Mouse (Mus musculus): ENCODE measurements around the gene Lexm.

The Lexm gene

DNA sequence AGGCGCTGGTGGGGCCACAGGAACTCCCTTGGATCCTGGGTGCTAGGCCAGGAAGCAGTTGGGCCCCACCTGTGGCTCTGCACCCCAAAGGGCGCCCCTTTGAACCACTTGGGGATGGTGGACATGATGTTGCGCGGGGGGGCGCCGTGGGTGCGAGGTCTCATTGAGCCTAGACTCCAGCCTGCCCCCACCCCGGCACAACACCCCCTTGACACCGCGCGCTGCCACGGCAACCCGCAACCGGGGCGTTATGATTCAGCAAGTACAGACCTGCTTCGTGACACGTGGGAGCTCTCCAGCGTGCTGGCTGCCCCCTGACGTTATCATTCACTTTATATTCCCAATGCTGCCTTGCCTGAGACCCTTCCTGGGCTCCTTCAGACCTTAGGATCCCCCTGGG is at the start of gene Lexm:
TSS of gene Lexm (minus strand) at position 186 of the 400 bp plus-strand sequence.
- no peak for DNase-seq (ENCODE audit: low read depth, low spot score)

DNA sequence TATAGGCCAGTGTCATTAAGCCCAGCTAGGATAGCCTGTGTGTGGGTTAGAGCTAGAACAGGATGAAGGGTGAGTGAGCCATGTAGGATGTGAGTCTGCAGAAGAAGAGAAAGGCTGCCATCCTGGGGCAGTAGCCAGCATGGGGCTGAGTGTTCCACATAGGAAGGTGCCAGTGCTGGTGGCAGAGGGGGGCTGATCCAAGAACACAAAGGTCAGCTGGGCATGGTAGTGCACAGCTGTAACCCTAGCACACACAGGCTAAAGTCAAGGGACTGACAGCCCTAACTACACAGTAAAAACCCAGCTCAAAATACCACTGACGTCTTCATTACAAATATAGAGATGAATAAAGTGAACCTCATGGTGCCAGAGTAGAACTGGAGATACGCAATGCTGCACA is 49.5 kb upstream of the Lexm start:
- DNase-seq (ENCODE audit: low read depth, low spot score): no peak

DNA sequence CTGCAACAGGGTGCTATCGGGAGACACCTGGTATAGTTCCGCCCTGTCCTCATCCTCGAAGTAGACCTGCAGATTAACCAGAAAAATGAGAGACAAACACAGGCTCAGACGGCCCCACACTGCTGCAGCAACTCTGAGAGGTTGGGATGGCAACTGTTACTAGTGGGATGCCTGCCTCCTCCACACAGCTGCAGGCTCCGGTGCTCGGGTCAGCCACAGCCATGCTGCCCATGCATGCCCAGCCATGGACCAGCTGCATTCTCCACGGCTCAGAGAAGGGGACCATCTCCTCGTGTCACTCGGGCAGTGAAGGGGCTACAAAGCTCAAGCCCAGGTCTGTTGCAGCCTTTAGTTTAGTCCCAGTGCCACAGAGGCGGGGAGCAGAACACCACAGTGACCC is 48.6 kb upstream of the Lexm start:
- DNase-seq (ENCODE audit: low read depth, low spot score): no peak

- no peak for DNase-seq (ENCODE audit: low read depth, low spot score)
These were observed 48.2 kb upstream of the Lexm start for GRCm38 (mm10) chr4:106665269-106665668.

GRCm38 (mm10) chr4:106664697-106665096 is 47.7 kb upstream of the Lexm start:
- no peak for DNase-seq (ENCODE audit: low read depth, low spot score)

- no peak for DNase-seq (ENCODE audit: low read depth, low spot score)
These were observed 47.0 kb upstream of the Lexm start for GRCm38 (mm10) chr4:106663956-106664470.

GRCm38 (mm10) chr4:106655681-106656080 is 38.6 kb upstream of the Lexm start:
- DNase-seq (ENCODE audit: low read depth, low spot score): no peak

GRCm38 (mm10) chr4:106653051-106653450 is 36.0 kb upstream of the Lexm start:
- no peak for DNase-seq (ENCODE audit: low read depth, low spot score)

GRCm38 (mm10) chr4:106652546-106652945 is 35.5 kb upstream of the Lexm start:
- no peak for DNase-seq (ENCODE audit: low read depth, low spot score)

- peak; percentile 91 for DNase-seq (ENCODE audit: low read depth, low spot score)
These were observed 33.9 kb upstream of the Lexm start, which contains the start of gene Pars2 for GRCm38 (mm10) chr4:106650833-106651527. Gene Pars2 (plus strand): TSS chr4:106651069.

- DNase-seq (ENCODE audit: low read depth, low spot score): no peak
These were observed 30.1 kb upstream of the Lexm start for GRCm38 (mm10) chr4:106647137-106647536.

DNA sequence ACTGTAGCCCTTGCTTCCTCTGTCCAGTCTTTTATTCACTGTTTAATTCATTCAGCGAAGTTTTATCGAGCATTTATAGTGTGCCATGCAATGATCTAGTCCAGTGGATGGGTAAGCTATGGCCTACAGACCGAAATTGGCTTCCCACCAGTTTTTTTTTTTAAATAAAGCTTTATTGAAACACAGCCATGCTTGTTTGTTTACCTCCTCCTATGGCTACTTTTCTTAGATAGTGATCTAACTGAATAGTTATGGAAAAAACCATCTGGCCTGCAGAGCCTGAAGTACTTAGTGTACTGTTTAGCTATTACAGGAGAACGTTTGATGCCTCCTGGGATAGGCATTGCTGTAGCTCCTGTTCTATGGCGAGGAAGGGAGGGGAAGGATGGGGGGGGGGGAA is 28.8 kb upstream of the Lexm start:
- DNase-seq (ENCODE audit: low read depth, low spot score): no peak

DNA sequence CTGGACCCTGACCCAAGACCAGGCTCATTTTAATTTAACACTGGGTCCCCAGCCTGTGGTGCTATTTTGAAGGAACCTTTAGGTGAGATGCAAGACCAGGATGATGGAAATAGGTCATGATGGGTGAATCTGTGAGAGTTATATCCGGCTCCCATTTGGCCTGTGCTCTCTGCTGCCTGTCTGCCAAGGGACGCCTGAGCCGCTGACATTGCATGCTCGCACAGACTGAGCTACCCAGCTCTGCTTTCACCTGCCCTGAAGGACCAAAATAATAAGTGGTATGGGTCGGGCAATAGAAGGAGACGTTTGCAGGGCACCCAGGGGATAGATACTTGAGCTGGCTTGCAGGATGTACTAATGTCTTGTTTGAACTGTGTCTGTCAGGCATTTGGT is 27.2 kb upstream of the Lexm start:
- DNase-seq (ENCODE audit: low read depth, low spot score): no peak

DNA sequence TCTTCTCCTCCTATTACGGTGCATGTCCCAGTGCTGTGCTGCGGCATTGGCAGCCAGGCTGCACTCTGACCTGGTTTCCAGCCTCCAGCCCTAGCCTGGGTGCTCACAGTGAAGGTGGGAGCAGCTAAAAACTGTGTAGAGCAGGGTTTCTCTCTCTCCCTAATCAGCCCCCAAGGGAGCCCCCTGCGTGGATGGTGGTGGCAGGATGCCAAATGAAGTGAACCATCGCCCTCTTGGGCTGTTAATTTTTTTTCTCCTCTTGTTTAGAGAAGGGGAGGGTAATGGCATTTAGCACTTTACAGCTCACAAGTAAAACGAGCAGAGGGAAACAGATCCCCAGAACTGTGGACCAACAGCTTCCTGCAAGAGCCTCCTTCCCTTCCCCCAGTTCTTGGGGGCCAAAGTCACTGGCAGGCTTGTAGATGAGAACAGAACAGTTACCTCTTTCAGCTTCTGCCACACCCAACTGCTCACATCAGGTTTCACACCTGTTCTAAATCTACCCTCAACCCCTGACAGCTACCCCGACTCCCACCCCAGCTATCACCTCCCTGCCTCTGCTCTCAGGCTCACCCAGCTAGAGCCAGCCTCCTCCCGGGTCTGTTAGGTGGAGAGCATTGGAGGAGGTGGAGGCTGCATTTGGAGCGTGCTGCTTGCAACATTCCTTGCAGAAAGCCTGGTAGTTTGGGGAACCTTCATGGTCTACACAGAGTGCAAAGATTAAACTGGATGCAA is 26.6 kb upstream of the Lexm start:
- no peak for DNase-seq (ENCODE audit: low read depth, low spot score)

- no peak for DNase-seq (ENCODE audit: low read depth, low spot score)
These were observed 17.0 kb upstream of the Lexm start for GRCm38 (mm10) chr4:106634086-106634479.

GRCm38 (mm10) chr4:106633281-106634085 is 16.4 kb upstream of the Lexm start:
- DNase-seq (ENCODE audit: low read depth, low spot score): no peak

DNA sequence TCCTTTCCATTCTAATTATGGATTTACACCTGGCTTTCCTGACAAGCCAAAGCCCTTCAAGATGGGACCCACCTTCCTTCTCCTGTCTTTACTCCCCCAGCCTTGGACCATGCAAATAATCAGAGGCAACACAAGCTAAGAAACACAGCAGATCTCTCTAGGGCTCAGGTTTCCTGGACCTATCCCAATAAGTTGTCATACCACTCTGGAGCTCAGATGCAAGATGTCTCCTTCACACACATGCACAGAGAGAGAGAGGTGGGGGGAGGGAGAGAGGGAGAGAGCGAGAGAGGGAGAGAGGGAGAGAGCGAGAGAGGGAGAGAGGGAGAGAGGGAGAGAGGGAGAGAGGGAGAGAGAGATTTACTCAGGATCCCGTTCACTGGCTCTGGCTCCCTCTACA is 15.3 kb upstream of the Lexm start:
- no peak for DNase-seq (ENCODE audit: low read depth, low spot score)

- DNase-seq (ENCODE audit: low read depth, low spot score): peak; percentile 57
These were observed 13.5 kb upstream of the Lexm start for GRCm38 (mm10) chr4:106630333-106631220.

DNA sequence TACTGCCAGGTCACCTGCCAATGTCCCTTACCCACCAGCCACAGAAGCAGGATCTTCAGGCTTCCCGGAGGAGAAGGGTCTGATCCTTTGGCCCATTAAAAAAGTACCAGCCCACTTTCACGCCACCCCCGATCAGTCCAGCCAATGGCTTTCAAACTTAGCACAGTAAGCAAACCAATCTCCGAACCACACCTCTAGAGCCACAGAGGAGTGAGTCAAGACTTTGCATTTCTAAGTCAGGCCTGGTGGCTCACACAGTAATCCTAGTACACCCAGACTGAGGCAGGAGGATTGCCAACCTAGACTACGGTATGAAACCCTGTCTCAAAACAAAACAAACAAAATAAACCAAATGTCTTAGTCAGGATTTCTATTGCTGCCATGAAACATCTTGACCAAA is 12.3 kb upstream of the Lexm start:
- no peak for DNase-seq (ENCODE audit: low read depth, low spot score)

DNA sequence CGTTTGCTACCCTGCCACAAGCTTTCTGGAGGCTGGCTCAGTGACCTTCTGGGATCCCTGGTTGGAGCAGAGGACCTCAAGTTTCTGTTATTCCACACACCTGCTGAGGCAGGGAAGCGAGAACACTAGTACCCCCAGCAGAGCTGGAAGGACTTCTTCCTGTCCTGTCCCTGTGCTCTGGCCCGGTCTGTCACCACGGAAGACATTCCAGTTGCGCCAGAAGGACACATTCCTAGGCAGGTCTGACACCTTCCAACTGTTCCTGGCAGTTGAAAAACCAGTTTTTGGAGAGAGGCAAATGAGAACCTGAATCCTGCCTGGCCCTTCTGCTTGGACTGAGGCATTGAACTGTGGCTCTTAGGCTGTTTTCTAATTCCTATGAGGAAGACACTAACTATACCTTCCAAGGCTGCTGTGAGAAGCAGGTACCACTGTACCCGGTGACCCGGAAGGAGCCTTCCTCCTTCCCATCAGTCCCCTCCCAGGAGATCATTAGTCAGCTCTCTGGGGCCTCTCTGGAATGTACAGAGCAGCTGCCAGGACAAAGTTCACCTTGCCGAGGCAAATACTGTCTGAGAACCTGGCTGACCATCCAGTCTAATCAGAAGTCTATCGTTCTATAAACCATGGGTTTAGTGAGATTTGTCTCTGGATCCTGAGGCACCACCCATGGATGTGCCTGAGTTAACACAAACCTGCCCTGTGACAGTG is 11.8 kb upstream of the Lexm start:
- DNase-seq (ENCODE audit: low read depth, low spot score): no peak

- DNase-seq (ENCODE audit: low read depth, low spot score): no peak
These were observed 10.8 kb upstream of the Lexm start for GRCm38 (mm10) chr4:106627809-106628208.
